ENCODE assay signal across 27 mouse cellular contexts in genomic region chr3:123330221-123330620, GRCm38 (mm10). TPM values are rescaled to one million over a fixed set of nuclear protein-coding genes. Genes with fewer than 3 reads are reported as not detected.
DNase-seq lines count a peak whose midpoint lies in the region; ATAC-seq and TF ChIP-seq lines count a peak whose summit lies in the region.
"Had no signal": no experiment of that assay in that cellular context is flagged by ENCODE, and none has a peak within 500 bp of the region (broad histone marks: within the 10 kb centered on the region; RNA-seq: fewer than 3 reads in every experiment).

No protein-coding gene starts in this region.

- 0 out of 2 replicates have a peak, but pooled peaks cover 5% of the 10 kb centered on the region for H3K4me1 ChIP-seq in kidney, embryonic 14.5 days (ENCODE audit: control insufficient read depth, insufficient read depth, low read length)
- H3K4me1 ChIP-seq in embryonic fibroblast, embryonic 13.5 days (ENCODE audit: control insufficient read depth, insufficient read depth, low read length), result peaks cover 19% of the 10 kb centered on the region
- peaks cover 16% of the 10 kb centered on the region for H3K4me1 ChIP-seq in stomach, embryonic 15.5 days
- H3K4me1 ChIP-seq: forebrain, embryonic 12.5 days; hindbrain, embryonic 12.5 days; midbrain, embryonic 10.5 days; midbrain, embryonic 15.5 days had no signal

- no peak for TF ChIP-seq POLR2A in embryonic fibroblast, embryonic 13.5 days (IDR thresholded peaks at IDR 0.05; ENCODE audit: low read depth, low read length)

- H3K27me3 ChIP-seq in kidney, embryonic 14.5 days (ENCODE audit: control insufficient read depth, insufficient read depth, low read length), result no peaks in the 10 kb centered on the region
- no peaks in the 10 kb centered on the region for H3K27me3 ChIP-seq in stomach, embryonic 15.5 days (replicated peaks)
- H3K27me3 ChIP-seq: forebrain, embryonic 12.5 days; hindbrain, embryonic 12.5 days; midbrain, embryonic 15.5 days; neural tube, embryonic 15.5 days had no signal

- peak overlapping the region; percentile 83 for H3K27ac ChIP-seq in gastrocnemius, adult 2 months
- H3K27ac ChIP-seq in kidney, embryonic 14.5 days (ENCODE audit: low read depth, low read length), result peak overlapping the region; percentile 2; the same call in 1 of the 2 replicates
- peak overlapping the region; percentile 82 for H3K27ac ChIP-seq in embryonic fibroblast, embryonic 13.5 days (ENCODE audit: insufficient read depth, low read length)
- H3K27ac ChIP-seq in stomach, embryonic 15.5 days, result peak overlapping the region; percentile 46
- H3K27ac ChIP-seq: forebrain, embryonic 12.5 days; hindbrain, embryonic 12.5 days; liver, embryonic 14.5 days; midbrain, embryonic 10.5 days; midbrain, embryonic 15.5 days; neural tube, embryonic 15.5 days had no signal

- WGBS in kidney, embryonic 14.5 days, result 62% methylated on average over 4 of the region's 4 CpGs
- 57% methylated on average over 4 of the region's 4 CpGs for WGBS in stomach, embryonic 15.5 days

- H3K9ac ChIP-seq in kidney, embryonic 14.5 days (ENCODE audit: low read depth, low read length), result no peak overlapping the region
- no peak overlapping the region for H3K9ac ChIP-seq in stomach, embryonic 15.5 days
- H3K9ac ChIP-seq: forebrain, embryonic 12.5 days; hindbrain, embryonic 12.5 days; liver, embryonic 14.5 days; midbrain, embryonic 15.5 days; neural tube, embryonic 15.5 days had no signal

- no peak overlapping the region for H3K4me2 ChIP-seq in kidney, embryonic 14.5 days (replicated peaks; ENCODE audit: low read depth, low read length)
- H3K4me2 ChIP-seq in stomach, embryonic 15.5 days, result no peak overlapping the region
- H3K4me2 ChIP-seq: forebrain, embryonic 12.5 days; hindbrain, embryonic 12.5 days; midbrain, embryonic 15.5 days; neural tube, embryonic 15.5 days had no signal

- 0 out of 2 replicates have a peak, but pooled peaks have one; percentile 40 for ATAC-seq in kidney, embryonic 14.5 days (ENCODE audit: low FRiP score, low TSS enrichment)
- no peak for ATAC-seq in stomach, embryonic 15.5 days (ENCODE audit: insufficient read depth, low FRiP score, low read depth)
- ATAC-seq: midbrain, embryonic 15.5 days had no signal

- no peak overlapping the region for H3K4me3 ChIP-seq in gastrocnemius, adult 2 months
- no peak overlapping the region for H3K4me3 ChIP-seq in kidney, embryonic 14.5 days (ENCODE audit: low read length)
- no peak overlapping the region for H3K4me3 ChIP-seq in embryonic fibroblast, embryonic 13.5 days (ENCODE audit: insufficient read depth, low read length)
- no peak overlapping the region for H3K4me3 ChIP-seq in stomach, embryonic 15.5 days (replicated peaks)
- H3K4me3 ChIP-seq: forebrain, embryonic 12.5 days; heart, adult 2 months; hindbrain, embryonic 12.5 days; midbrain, embryonic 10.5 days; midbrain, embryonic 15.5 days; neural tube, embryonic 15.5 days had no signal

- H3K36me3 ChIP-seq in kidney, embryonic 14.5 days (ENCODE audit: control insufficient read depth, insufficient read depth, low read length), result peaks cover 4% of the 10 kb centered on the region; the same call in 1 of the 2 replicates
- 0 out of 2 replicates have a peak, but pooled peaks cover 5% of the 10 kb centered on the region for H3K36me3 ChIP-seq in stomach, embryonic 15.5 days
- H3K36me3 ChIP-seq: forebrain, embryonic 12.5 days; G1E; hindbrain, embryonic 12.5 days; midbrain, embryonic 10.5 days; midbrain, embryonic 15.5 days; neural tube, embryonic 15.5 days had no signal

- no peak for TF ChIP-seq CTCF in gastrocnemius, adult 2 months (IDR thresholded peaks at IDR 0.05)
- TF ChIP-seq CTCF in embryonic fibroblast, embryonic 13.5 days (IDR thresholded peaks at IDR 0.05; ENCODE audit: borderline replicate concordance, insufficient read depth, low read length), result no peak

- intact Hi-C loops in gastrocnemius, adult 2 months (cut with DNase I), result no loop called here
- intact Hi-C loops in gastrocnemius, postnatal 14 days (cut with DNase I; ENCODE audit: low total_unique reads), result no loop called here

- no peaks in the 10 kb centered on the region for H3K9me3 ChIP-seq in kidney, embryonic 14.5 days (ENCODE audit: control insufficient read depth, low read length)
- H3K9me3 ChIP-seq in stomach, embryonic 15.5 days, result no peaks in the 10 kb centered on the region
- H3K9me3 ChIP-seq: forebrain, embryonic 12.5 days; G1E; hindbrain, embryonic 12.5 days; midbrain, embryonic 10.5 days; midbrain, embryonic 15.5 days; neural tube, embryonic 15.5 days had no signal

- no peak for DNase-seq in gastrocnemius, adult 2 months
- DNase-seq in gastrocnemius, postnatal 14 days, result no peak
- no peak for DNase-seq in kidney, adult 11 months
- DNase-seq in adrenal gland, postnatal 25 days, result no peak
- DNase-seq: adrenal gland, adult 8-10 months; cerebellum, adult 8-10 months; cerebellum, postnatal 25 days; gastrocnemius, postnatal 25 days; heart, adult 2 months; kidney, adult 9 months; layer of hippocampus, adult 9-11 months; liver; lung, adult 2 months; retina, postnatal 1 day; right cerebral cortex, postnatal 14 days; thymus, adult 2 months; thymus, postnatal 4 days had no signal

RNA-seq across cellular contexts. Expression of gene Mettl14, which starts 55.7 kb away (rescaled TPM):
- 10 to 100 TPM in 1 of 2 experiments, 1 to 10 TPM in 1; 9.0 to 12.7 TPM for total RNA-seq in gastrocnemius, adult 2 months (2021)
- 10 to 100 TPM in 1 of 2 experiments, 1 to 10 TPM in 1; 9.5 to 10.4 TPM for total RNA-seq in gastrocnemius, postnatal 14 days (2021)
- polyA plus RNA-seq in kidney, embryonic 14.5 days (2014; fragmentation: Nextera tagmentation; extraction: Ambion mirVana), result 17.3 and 23.9 TPM in 2 replicates
- 14.1 and 17.9 TPM in 2 replicates for polyA plus RNA-seq in embryonic fibroblast, embryonic 13.5 days (2011; ENCODE audit: insufficient read length, low read depth, missing spikeins)
- polyA plus RNA-seq in stomach, embryonic 15.5 days (2015; fragmentation: Nextera tagmentation; extraction: Ambion mirVana), result 23.3 and 25.0 TPM in 2 replicates
- total RNA-seq in adrenal gland, postnatal 25 days (2021), result 20.6 and 21.4 TPM in 2 replicates

Comparison
In these comparisons a context has a peak if more than half of its experiments do, and no peak if none do; other contexts are left out.
1. H3K27ac ChIP-seq: peak in every context shown above with its lines; median percentile 83 in gastrocnemius, adult 2 months; 82 in embryonic fibroblast, embryonic 13.5 days; 46 in stomach, embryonic 15.5 days; 2 in kidney, embryonic 14.5 days.